Mouse (Mus musculus): ENCODE data around the gene Apool.

GRCm38 (mm10) chrX:112406679-112407078, 95.5 kb downstream of the Apool start, which contains the start of gene Satl1:
- TF ChIP-seq GATA1 (IDR thresholded peaks at IDR 0.05; ENCODE audit: low read length): no peak
- TF ChIP-seq TAL1 (IDR thresholded peaks at IDR 0.05; ENCODE audit: low read length): no peak

Data from erythroblast, embryonic 14.5 days (primary cell).